Mouse (Mus musculus): ENCODE data around the gene Rnf187.

DNA sequence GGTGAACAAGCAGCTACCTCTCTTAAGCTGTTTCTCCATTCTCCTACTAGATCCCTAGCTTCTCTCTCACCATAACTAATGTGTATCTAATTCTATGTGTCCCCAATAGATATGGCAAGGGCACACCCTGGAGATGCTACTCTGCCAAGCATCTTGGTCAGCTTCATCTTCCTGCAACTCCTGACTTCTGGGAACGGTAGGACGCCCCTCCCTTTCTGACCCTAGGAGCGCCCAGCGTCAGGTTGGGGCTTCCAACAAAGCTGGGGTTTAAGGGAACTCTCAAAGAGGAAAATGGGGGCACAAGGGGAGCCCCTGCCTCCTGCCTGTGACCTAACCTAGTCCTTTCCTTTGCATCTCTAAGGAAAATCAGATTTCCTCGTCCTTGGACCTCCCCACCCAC, 20.0 kb downstream of the Rnf187 start:
- no peak for TF ChIP-seq CTCF (IDR thresholded peaks at IDR 0.05; ENCODE audit: control insufficient read depth, insufficient read depth, insufficient read length)
- no peak for TF ChIP-seq USF1 (IDR thresholded peaks at IDR 0.05; ENCODE audit: low read depth)
- no peak for TF ChIP-seq CEBPB (IDR thresholded peaks at IDR 0.05; ENCODE audit: low read depth)
- no peak for TF ChIP-seq MAX (IDR thresholded peaks at IDR 0.05)
- TF ChIP-seq MYOD1 (IDR thresholded peaks at IDR 0.05; ENCODE audit: control insufficient read depth, insufficient read length, low read depth): no peak

All from C2C12 (cell line).